Mouse (Mus musculus): ENCODE data around the gene Smyd3. TPM values are rescaled to one million over a fixed set of nuclear protein-coding genes. Genes with fewer than 3 reads are reported as not detected.

The Smyd3 gene
- polyA plus RNA-seq, 1 experiment from 2014 or later: 11.3 TPM

DNA sequence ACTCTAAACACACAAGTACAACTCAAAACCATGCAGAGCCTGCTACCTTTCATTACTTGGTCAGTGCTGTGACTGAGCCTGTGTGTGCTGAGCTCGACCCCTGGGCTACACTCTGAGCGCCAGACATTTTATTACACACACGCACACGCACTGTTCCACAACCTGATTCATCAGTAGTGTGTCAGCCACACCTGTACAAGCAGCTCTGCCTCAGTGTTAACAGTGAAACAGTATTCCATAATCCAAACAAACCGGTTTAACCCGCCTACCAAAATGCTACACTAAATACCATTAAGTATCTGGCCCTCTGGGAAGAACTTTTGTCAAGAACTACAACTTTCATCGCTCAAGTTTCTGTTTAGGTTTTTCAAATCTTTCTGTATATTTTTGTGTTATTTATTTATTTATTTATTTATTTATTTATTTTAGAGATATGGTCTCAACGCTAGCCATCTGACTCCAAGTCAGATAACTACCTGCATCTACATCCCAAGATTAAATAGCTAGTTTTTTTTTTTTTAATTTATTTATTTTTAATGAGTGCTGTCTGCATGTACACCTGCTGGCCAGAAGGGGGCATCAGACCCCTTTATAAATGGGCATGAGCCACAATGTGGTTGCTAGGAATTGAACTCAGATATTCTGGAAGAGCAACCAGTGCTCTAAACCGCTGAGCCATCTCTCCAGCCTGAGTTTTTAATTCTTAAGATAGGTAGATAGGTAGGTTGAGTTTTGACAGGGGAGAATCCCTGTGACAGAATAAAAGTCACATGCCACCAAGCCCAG is 11.1 kb downstream of the Smyd3 start:
- Histone ChIP-seq H3K27me3 (replicated peaks; ENCODE audit: control insufficient read depth, insufficient read depth, low read length) (no peaks in the 10 kb centered on the region), H3K4me2 (replicated peaks; ENCODE audit: low read depth) (no peak overlapping the region), H3K36me3 (ENCODE audit: control insufficient read depth, insufficient read depth) (no peaks in the 10 kb centered on the region; the same call in 1 of the 2 replicates), H3K9ac (ENCODE audit: low read depth, low read length) (no peak overlapping the region), H3K9me3 (ENCODE audit: control insufficient read depth) (no peaks in the 10 kb centered on the region), H3K4me1 (replicated peaks; ENCODE audit: control insufficient read depth, insufficient read depth, low read length) (no peaks in the 10 kb centered on the region), H3K4me3 (ENCODE audit: low read depth, low read length) (no peak overlapping the region), H3K27ac (ENCODE audit: low read depth, low read length) (no peak overlapping the region)
- 53% methylated on average over 9 of the region's 9 CpGs for WGBS
- TF ChIP-seq CTCF (IDR thresholded peaks at IDR 0.05; ENCODE audit: low read depth): peak; percentile 76
- no peak for ATAC-seq

DNA sequence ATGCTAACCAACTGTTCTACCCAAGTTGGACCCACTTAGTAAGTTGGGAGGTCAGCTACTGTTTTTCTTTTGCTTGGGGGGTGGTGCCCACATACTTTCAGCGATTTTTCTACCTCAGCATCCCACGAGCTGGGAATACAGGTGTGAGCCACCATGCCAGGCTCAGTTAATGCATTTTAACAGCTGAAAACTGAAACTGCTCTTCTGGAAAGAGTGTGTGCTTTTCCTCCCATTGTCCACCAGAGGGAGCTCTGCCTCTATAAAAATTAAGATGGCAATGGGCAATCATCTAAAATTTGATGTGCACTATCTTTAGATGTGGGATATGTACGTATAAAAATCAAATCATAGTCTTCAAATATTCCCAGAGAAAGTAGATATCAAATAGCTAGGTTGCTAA is 15.3 kb downstream of the Smyd3 start:
- H3K4me2 ChIP-seq (replicated peaks; ENCODE audit: low read depth): 0 out of 2 replicates have a peak overlapping the region, but pooled peaks have one; percentile 9
- H3K9ac ChIP-seq (ENCODE audit: low read depth, low read length): no peak overlapping the region
- H3K4me3 ChIP-seq (ENCODE audit: low read depth, low read length): no peak overlapping the region
- no peaks in the 10 kb centered on the region for H3K36me3 ChIP-seq (ENCODE audit: control insufficient read depth, insufficient read depth)
- 14% methylated on average over 3 of the region's 3 CpGs for WGBS
- no peaks in the 10 kb centered on the region for H3K4me1 ChIP-seq (replicated peaks; ENCODE audit: control insufficient read depth, insufficient read depth, low read length)
- H3K9me3 ChIP-seq (ENCODE audit: control insufficient read depth): no peaks in the 10 kb centered on the region
- no peak overlapping the region for H3K27ac ChIP-seq (ENCODE audit: low read depth, low read length)
- ATAC-seq: no peak
- H3K27me3 ChIP-seq (replicated peaks; ENCODE audit: control insufficient read depth, insufficient read depth, low read length): no peaks in the 10 kb centered on the region
- TF ChIP-seq CTCF (IDR thresholded peaks at IDR 0.05; ENCODE audit: low read depth): peak; percentile 81

DNA sequence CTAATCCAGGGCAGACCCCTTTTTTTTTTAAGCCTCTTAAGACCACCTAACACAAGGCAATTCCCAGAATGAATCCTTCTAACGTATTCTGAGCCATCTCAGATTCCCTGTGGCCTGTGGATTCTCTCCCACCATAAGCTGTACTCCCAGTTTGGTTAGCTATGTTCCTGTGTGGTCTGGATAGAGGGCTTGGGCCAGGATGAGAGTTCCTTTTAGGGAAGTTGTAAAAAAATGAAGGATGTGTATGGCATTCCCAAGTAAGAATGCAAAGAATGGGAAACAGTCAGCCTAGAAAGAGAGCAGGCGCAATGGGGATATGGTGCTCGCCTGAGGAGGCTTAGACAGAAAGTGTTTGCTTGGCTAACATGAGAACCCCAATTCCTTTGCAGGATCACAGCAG is 18.6 kb downstream of the Smyd3 start:
- 61% methylated on average over 3 of the region's 3 CpGs for WGBS
- no peak for ATAC-seq

DNA sequence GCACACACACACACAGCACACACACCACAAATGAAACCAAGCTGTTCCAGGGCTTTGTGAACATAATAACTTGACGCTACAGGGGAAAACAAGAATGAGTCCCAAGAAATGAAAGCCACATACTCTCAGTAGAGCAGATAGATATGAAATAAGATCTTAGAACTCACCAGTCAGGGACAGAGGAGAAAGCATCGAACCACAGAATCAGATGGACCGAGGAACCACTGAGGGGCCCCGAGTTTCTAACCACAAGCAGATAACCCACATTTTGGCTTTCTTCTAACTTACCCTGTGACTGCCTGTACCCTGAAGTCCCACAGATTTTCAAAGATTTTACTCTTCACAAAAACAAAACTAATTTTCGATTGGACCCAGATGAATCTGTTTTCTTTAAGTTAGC is 24.9 kb downstream of the Smyd3 start:
- Histone ChIP-seq H3K4me1 (replicated peaks; ENCODE audit: control insufficient read depth, insufficient read depth, low read length) (no peaks in the 10 kb centered on the region), H3K27ac (ENCODE audit: low read depth, low read length) (no peak overlapping the region), H3K9ac (ENCODE audit: low read depth, low read length) (no peak overlapping the region), H3K4me3 (ENCODE audit: low read depth, low read length) (no peak overlapping the region), H3K27me3 (replicated peaks; ENCODE audit: control insufficient read depth, insufficient read depth, low read length) (no peaks in the 10 kb centered on the region), H3K4me2 (replicated peaks; ENCODE audit: low read depth) (no peak overlapping the region), H3K36me3 (ENCODE audit: control insufficient read depth, insufficient read depth) (no peaks in the 10 kb centered on the region), H3K9me3 (ENCODE audit: control insufficient read depth) (no peaks in the 10 kb centered on the region)
- WGBS: 82% methylated on average over 5 of the region's 5 CpGs
- TF ChIP-seq CTCF (IDR thresholded peaks at IDR 0.05; ENCODE audit: low read depth): no peak
- ATAC-seq: no peak

More for the DNA sequence above, 18.6 kb downstream of the Smyd3 start:
- H3K4me3 ChIP-seq (ENCODE audit: low read depth, low read length): no peak overlapping the region
- H3K4me2 ChIP-seq (replicated peaks; ENCODE audit: low read depth): no peak overlapping the region
- H3K27me3 ChIP-seq (replicated peaks; ENCODE audit: control insufficient read depth, insufficient read depth, low read length): no peaks in the 10 kb centered on the region
- no peak overlapping the region for H3K27ac ChIP-seq (ENCODE audit: low read depth, low read length)
- no peak overlapping the region for H3K9ac ChIP-seq (ENCODE audit: low read depth, low read length)
- H3K9me3 ChIP-seq (ENCODE audit: control insufficient read depth): no peaks in the 10 kb centered on the region
- TF ChIP-seq CTCF (IDR thresholded peaks at IDR 0.05; ENCODE audit: low read depth): no peak
- no peaks in the 10 kb centered on the region for H3K4me1 ChIP-seq (replicated peaks; ENCODE audit: control insufficient read depth, insufficient read depth, low read length)
- H3K36me3 ChIP-seq (ENCODE audit: control insufficient read depth, insufficient read depth): no peaks in the 10 kb centered on the region

DNA sequence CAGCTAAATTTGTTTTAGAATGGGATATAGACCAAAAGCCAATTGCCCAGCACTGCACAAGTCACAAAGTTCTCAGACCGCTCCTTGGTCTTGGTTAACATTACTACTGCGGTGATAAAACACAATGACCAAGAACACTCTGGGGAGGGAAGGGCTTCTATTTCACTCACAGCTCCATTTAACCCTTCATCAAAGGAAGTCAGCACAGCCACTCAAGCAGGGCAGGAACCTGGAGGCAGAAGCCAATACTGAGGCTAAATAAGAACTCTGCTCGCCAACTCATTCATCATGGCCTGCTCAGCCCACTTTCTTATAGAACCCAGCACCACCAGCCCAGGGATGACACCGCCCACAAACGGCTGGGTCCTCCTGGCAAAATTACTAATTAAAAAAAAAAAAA is 29.3 kb downstream of the Smyd3 start:
- Histone ChIP-seq H3K27me3 (replicated peaks; ENCODE audit: control insufficient read depth, insufficient read depth, low read length) (no peaks in the 10 kb centered on the region), H3K4me2 (replicated peaks; ENCODE audit: low read depth) (no peak overlapping the region)
- no peak for TF ChIP-seq CTCF (IDR thresholded peaks at IDR 0.05; ENCODE audit: low read depth)

DNA sequence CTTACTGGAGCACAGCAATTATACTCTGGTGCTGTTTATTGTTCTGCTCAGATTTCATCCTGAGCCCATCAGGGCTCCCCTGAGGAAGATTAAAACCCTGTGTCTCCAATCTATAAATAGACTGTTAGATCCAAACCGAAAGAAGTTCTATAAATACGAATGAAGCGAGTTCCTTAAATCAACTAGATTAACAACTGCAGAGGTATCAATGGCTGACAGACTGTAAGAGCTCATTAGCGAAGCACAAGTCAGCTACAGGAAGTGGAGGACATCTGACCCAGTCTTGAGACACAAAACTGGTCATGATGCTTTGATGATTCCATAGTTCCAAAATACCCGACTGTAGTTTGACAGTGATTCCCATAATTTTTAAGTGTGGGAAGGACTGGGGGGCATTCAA is 29.9 kb downstream of the Smyd3 start:
- Histone ChIP-seq H3K36me3 (ENCODE audit: control insufficient read depth, insufficient read depth) (no peaks in the 10 kb centered on the region), H3K4me3 (ENCODE audit: low read depth, low read length) (no peak overlapping the region)

More for the DNA sequence above, 29.3 kb downstream of the Smyd3 start:
- 90% methylated on average over 5 of the region's 5 CpGs for WGBS
- ATAC-seq: no peak
- H3K9me3 ChIP-seq (ENCODE audit: control insufficient read depth): no peaks in the 10 kb centered on the region
- no peaks in the 10 kb centered on the region for H3K4me1 ChIP-seq (replicated peaks; ENCODE audit: control insufficient read depth, insufficient read depth, low read length)
- H3K36me3 ChIP-seq (ENCODE audit: control insufficient read depth, insufficient read depth): no peaks in the 10 kb centered on the region
- H3K27ac ChIP-seq (ENCODE audit: low read depth, low read length): no peak overlapping the region
- H3K9ac ChIP-seq (ENCODE audit: low read depth, low read length): no peak overlapping the region
- H3K4me3 ChIP-seq (ENCODE audit: low read depth, low read length): no peak overlapping the region

More for the DNA sequence above, 29.9 kb downstream of the Smyd3 start:
- no peak overlapping the region for H3K27ac ChIP-seq (ENCODE audit: low read depth, low read length)
- no peaks in the 10 kb centered on the region for H3K4me1 ChIP-seq (replicated peaks; ENCODE audit: control insufficient read depth, insufficient read depth, low read length)
- ATAC-seq: no peak
- H3K9me3 ChIP-seq (ENCODE audit: control insufficient read depth): no peaks in the 10 kb centered on the region
- no peaks in the 10 kb centered on the region for H3K27me3 ChIP-seq (replicated peaks; ENCODE audit: control insufficient read depth, insufficient read depth, low read length)
- 54% methylated on average over 5 of the region's 5 CpGs for WGBS
- no peak overlapping the region for H3K9ac ChIP-seq (ENCODE audit: low read depth, low read length)
- no peak overlapping the region for H3K4me2 ChIP-seq (replicated peaks; ENCODE audit: low read depth)
- no peak for TF ChIP-seq CTCF (IDR thresholded peaks at IDR 0.05; ENCODE audit: low read depth)

Measured in intestine, postnatal 0 days (tissue).